Comparison of ENCODE assay signal across 9 mouse cellular contexts in genomic region chr11:77872236-77872635, GRCm38 (mm10). TPM values are rescaled to one million over a fixed set of nuclear protein-coding genes. Genes with fewer than 3 reads are reported as not detected.
DNase-seq lines count a peak whose midpoint lies in the region; ATAC-seq and TF ChIP-seq lines count a peak whose summit lies in the region.
"Had no signal": no experiment of that assay in that cellular context is flagged by ENCODE, and none has a peak within 500 bp of the region (broad histone marks: within the 10 kb centered on the region; RNA-seq: fewer than 3 reads in every experiment).

No protein-coding gene starts in this region.

- 0 out of 2 replicates have a peak overlapping the region, but pooled peaks have one; percentile 22 for H3K4me2 ChIP-seq in forebrain, embryonic 15.5 days (replicated peaks)
- H3K4me2 ChIP-seq in limb, embryonic 14.5 days (replicated peaks; ENCODE audit: low read depth, low read length, severe bottlenecking) = peak overlapping the region; percentile 30
- H3K4me2 ChIP-seq in stomach, embryonic 15.5 days = peak overlapping the region; percentile 19

- peak overlapping the region; percentile 89 for H3K27ac ChIP-seq in forebrain, embryonic 15.5 days (replicated peaks)
- H3K27ac ChIP-seq in limb, embryonic 14.5 days (replicated peaks; ENCODE audit: low read depth, low read length) = no peak overlapping the region
- H3K27ac ChIP-seq in stomach, embryonic 15.5 days = no peak overlapping the region
- H3K27ac ChIP-seq: macrophage had no signal

- no peaks in the 10 kb centered on the region for H3K36me3 ChIP-seq in forebrain, embryonic 15.5 days
- H3K36me3 ChIP-seq in limb, embryonic 14.5 days (ENCODE audit: control insufficient read depth, insufficient read depth, low read length) = no peaks in the 10 kb centered on the region
- H3K36me3 ChIP-seq in stomach, embryonic 15.5 days = no peaks in the 10 kb centered on the region

- peaks cover 86% of the 10 kb centered on the region for H3K4me1 ChIP-seq in forebrain, embryonic 15.5 days
- H3K4me1 ChIP-seq in limb, embryonic 14.5 days (ENCODE audit: control insufficient read depth, insufficient read depth, low read length) = peaks cover 41% of the 10 kb centered on the region
- H3K4me1 ChIP-seq in stomach, embryonic 15.5 days = peaks cover 30% of the 10 kb centered on the region

- no peak for TF ChIP-seq POLR2A in limb, embryonic 14.5 days (IDR thresholded peaks at IDR 0.05; ENCODE audit: borderline replicate concordance, extremely low read depth, insufficient read depth, insufficient read length)

- H3K9ac ChIP-seq in forebrain, embryonic 15.5 days (replicated peaks) = 0 out of 2 replicates have a peak overlapping the region, but pooled peaks have one; percentile 12
- H3K9ac ChIP-seq in limb, embryonic 14.5 days (ENCODE audit: low read depth, low read length, severe bottlenecking) = peak overlapping the region; percentile 31
- H3K9ac ChIP-seq in stomach, embryonic 15.5 days = no peak overlapping the region

- H3K27me3 ChIP-seq in forebrain, embryonic 15.5 days = no peaks in the 10 kb centered on the region
- H3K27me3 ChIP-seq in limb, embryonic 14.5 days (ENCODE audit: control insufficient read depth, insufficient read depth, low read length) = no peaks in the 10 kb centered on the region; the same call in 1 of the 2 replicates
- H3K27me3 ChIP-seq in stomach, embryonic 15.5 days (replicated peaks) = no peaks in the 10 kb centered on the region

- DNase-seq in cerebellum, adult 11 months = peak; percentile 79
- DNase-seq in ZHBTc4 (ENCODE audit: low read depth, low spot score) = peak; percentile 71
- DNase-seq in limb, embryonic 14.5 days (ENCODE audit: low spot score) = no peak
- no peak for DNase-seq in lung, postnatal 25 days (ENCODE audit: low spot score)
- no peak for DNase-seq in spleen, postnatal 36 days (ENCODE audit: low spot score in 2 of 2)

- H3K4me3 ChIP-seq in forebrain, embryonic 15.5 days = no peak overlapping the region
- no peak overlapping the region for H3K4me3 ChIP-seq in limb, embryonic 14.5 days (replicated peaks; ENCODE audit: low read length)
- H3K4me3 ChIP-seq in stomach, embryonic 15.5 days (replicated peaks) = no peak overlapping the region

- 7% methylated on average over 11 of the region's 11 CpGs for WGBS in forebrain, embryonic 15.5 days
- under 1% methylated on average over 11 of the region's 11 CpGs for WGBS in limb, embryonic 14.5 days
- 4% methylated on average over 11 of the region's 11 CpGs for WGBS in stomach, embryonic 15.5 days

- no peaks in the 10 kb centered on the region for H3K9me3 ChIP-seq in forebrain, embryonic 15.5 days
- H3K9me3 ChIP-seq in limb, embryonic 14.5 days (ENCODE audit: control insufficient read depth, low read length) = no peaks in the 10 kb centered on the region
- no peaks in the 10 kb centered on the region for H3K9me3 ChIP-seq in stomach, embryonic 15.5 days

- no peak for ATAC-seq in cerebellum, adult (ENCODE audit: insufficient number of reproducible peaks, low FRiP score, low TSS enrichment)
- peak; percentile 38 for ATAC-seq in forebrain, embryonic 15.5 days (replicated peaks)
- peak; percentile 38; the same call in 1 of the 2 replicates for ATAC-seq in limb, embryonic 14.5 days (ENCODE audit: low FRiP score, low read depth)
- ATAC-seq in stomach, embryonic 15.5 days (ENCODE audit: insufficient read depth, low FRiP score, low read depth) = no peak

RNA-seq across cellular contexts. Expression of gene Pipox, which starts 21.7 kb away (rescaled TPM):
- polyA plus RNA-seq in forebrain, embryonic 15.5 days (2015; fragmentation: Nextera tagmentation; extraction: Ambion mirVana) = 10.2 and 11.2 TPM in 2 replicates
- 1.1 and 1.3 TPM in 2 replicates for polyA plus RNA-seq in limb, embryonic 14.5 days (2012; rRNA removed)
- polyA plus RNA-seq in limb, embryonic 14.5 days (2014; fragmentation: Nextera tagmentation; extraction: Ambion mirVana) = 0.94 and 1.1 TPM in 2 replicates
- 16.4 and 23.3 TPM in 2 replicates for polyA plus RNA-seq in stomach, embryonic 15.5 days (2015; fragmentation: Nextera tagmentation; extraction: Ambion mirVana)
- polyA plus RNA-seq: macrophage had no signal

RNA-seq across cellular contexts. Expression of gene Sez6, which starts 58.4 kb away (rescaled TPM):
- polyA plus RNA-seq in forebrain, embryonic 15.5 days (2015; fragmentation: Nextera tagmentation; extraction: Ambion mirVana) = 243 and 249 TPM in 2 replicates
- polyA plus RNA-seq in limb, embryonic 14.5 days (2012; rRNA removed) = 1.2 and 1.4 TPM in 2 replicates
- polyA plus RNA-seq in limb, embryonic 14.5 days (2014; fragmentation: Nextera tagmentation; extraction: Ambion mirVana) = 0.98 and 1.2 TPM in 2 replicates
- 1.7 and 1.8 TPM in 2 replicates for polyA plus RNA-seq in stomach, embryonic 15.5 days (2015; fragmentation: Nextera tagmentation; extraction: Ambion mirVana)
- polyA plus RNA-seq: macrophage had no signal

Comparison
In these comparisons a context has a peak if more than half of its experiments do, and no peak if none do; other contexts are left out.
1. DNase-seq: peak in cerebellum, adult 11 months (single experiment) and ZHBTc4 (single experiment); none in limb, embryonic 14.5 days (single experiment), lung, postnatal 25 days (single experiment) and spleen, postnatal 36 days (0 of 2).
2. ATAC-seq: peak in forebrain, embryonic 15.5 days (single experiment) and limb, embryonic 14.5 days (single experiment); none in cerebellum, adult (single experiment) and stomach, embryonic 15.5 days (single experiment).
3. RNA of gene Sez6, which starts 58.4 kb away (polyA plus RNA-seq): 243 to 249 TPM in forebrain, embryonic 15.5 days; 1.7 to 1.8 TPM in stomach, embryonic 15.5 days and 0.98 to 1.4 TPM in limb, embryonic 14.5 days; every median in the first group is over 10 times any median in the second.
4. Peak in every context shown above with its lines, with median percentiles within 50 percentile points of each other: H3K4me2 ChIP-seq.